Mouse (Mus musculus) cortical plate, adult 2 months (tissue): ENCODE data around the gene Gpr152.

ENCODE experiments used
- CTCF ChIP-seq: fragments of 200-500 bp; IDR thresholded peaks from 2 replicates; pipeline ENCODE4 v1.5.1; 2011; ENCODE audit warnings: mild to moderate bottlenecking, control low read depth, low read length; ENCODE audit not compliant: insufficient read depth; ENCODE audit errors: extremely low read depth
- POLR2A ChIP-seq: fragments of 200-500 bp; IDR thresholded peaks from 2 replicates; pipeline ENCODE4 v1.6.1; 2011; ENCODE audit warnings: mild to moderate bottlenecking, low read length, control low read depth; ENCODE audit not compliant: insufficient read depth; ENCODE audit errors: extremely low read depth

GRCm38 (mm10) chr19:4163543-4163887 is 23.9 kb downstream of the Gpr152 start:
- TF ChIP-seq CTCF (no peak), POLR2A (no peak)
